Mouse (Mus musculus) kidney, adult 2 months (tissue): ENCODE measurements around the gene Ubac2. TPM values are rescaled to one million over a fixed set of nuclear protein-coding genes. Genes with fewer than 3 reads are reported as not detected.

Experiments
- DNase-seq: peaks from one replicate; pipeline ENCODE4 v3.0.0; 2021
- H3K27ac ChIP-seq: fragments of 200-500 bp; 2 replicates; pipeline ENCODE4 v1.5.1; 2012; ENCODE audit warnings: low read depth, low read length, control low read depth, inconsistent platforms; ENCODE audit not compliant: insufficient read depth
- H3K27me3 ChIP-seq: fragments of 200-500 bp; replicated peaks from 2 replicates; pipeline ENCODE4 v1.6.1; 2012; ENCODE audit warnings: mild to moderate bottlenecking, moderate library complexity, low read length, inconsistent platforms; ENCODE audit not compliant: control insufficient read depth, insufficient read depth
- H3K36me3 ChIP-seq: fragments of 200-500 bp; 2 replicates; pipeline ENCODE4 v1.6.1; 2012; ENCODE audit warnings: mild to moderate bottlenecking, moderate library complexity, low read length, inconsistent platforms; ENCODE audit not compliant: control insufficient read depth, insufficient read depth
- H3K4me1 ChIP-seq: fragments of 200-500 bp; 2 replicates; pipeline ENCODE4 v1.6.1; 2011; ENCODE audit warnings: low read length; ENCODE audit not compliant: control insufficient read depth, insufficient read depth
- H3K4me3 ChIP-seq: fragments of 200-500 bp; 2 replicates; pipeline ENCODE4 v1.5.1; 2011; ENCODE audit warnings: mild to moderate bottlenecking, low read depth, low read length, control low read depth; ENCODE audit not compliant: insufficient read depth
- CTCF ChIP-seq: fragments of 200-500 bp; conservative IDR thresholded peaks from 2 replicates; pipeline ENCODE4 v1.5.1; 2011; ENCODE audit warnings: low read depth, mild to moderate bottlenecking, control low read depth, low read length, moderate library complexity, mixed read lengths; ENCODE audit not compliant: insufficient read depth, insufficient read length
- POLR2A ChIP-seq: fragments of 200-500 bp; IDR thresholded peaks from one replicate; pipeline ENCODE4 v1.6.1; 2011; ENCODE audit warnings: low read depth, low read length, control low read depth
- WGBS: fragments of 180-500 bp; shearing (Covaris S2); methylation state at CpG from one replicate; pipeline ENCODE4 v1.1.7; 2018; 5-methylcytosine and 5-hydroxymethylcytosine counted together
- polyA plus RNA-seq: library from polyadenylated mRNA; depleted of rRNA; stranded (reverse); fragments of >200 nt; gene quantifications from 2 replicates; pipeline ENCODE4 v1.2.3, GENCODE M21; 2012

Gene Ubac2
- polyA plus RNA-seq, 1 experiment = 69.3 TPM

GRCm38 (mm10) chr14:122017958-122018357 lies 139.5 kb downstream of the Ubac2 start:
- Histone ChIP-seq H3K36me3 (no peaks in the 10 kb centered on the region), H3K4me1 (no peaks in the 10 kb centered on the region), H3K27me3 (no peaks in the 10 kb centered on the region), H3K27ac (no peak overlapping the region), H3K4me3 (no peak overlapping the region)
- no peak for DNase-seq
- TF ChIP-seq POLR2A = no peak
- TF ChIP-seq CTCF = no peak
- WGBS = 41% methylated on average over 2 of the region's 2 CpGs

- Histone ChIP-seq H3K27ac (no peak overlapping the region), H3K36me3 (no peaks in the 10 kb centered on the region; the same call in 1 of the 2 replicates), H3K4me3 (no peak overlapping the region), H3K27me3 (no peaks in the 10 kb centered on the region), H3K4me1 (no peaks in the 10 kb centered on the region)
- DNase-seq = no peak
- WGBS = 69% methylated on average over 2 of the region's 2 CpGs
- no peak for TF ChIP-seq CTCF
- no peak for TF ChIP-seq POLR2A
Measured at GRCm38 (mm10) chr14:122019389-122019788, 141.0 kb downstream of the Ubac2 start.

- Histone ChIP-seq H3K4me3 (no peak overlapping the region), H3K4me1 (no peaks in the 10 kb centered on the region), H3K27me3 (no peaks in the 10 kb centered on the region), H3K36me3 (no peaks in the 10 kb centered on the region; the same call in 1 of the 2 replicates), H3K27ac (no peak overlapping the region)
- no peak for DNase-seq
- 90% methylated on average over 6 of the region's 6 CpGs for WGBS
- TF ChIP-seq POLR2A (no peak), CTCF (no peak)
Measured at GRCm38 (mm10) chr14:122020567-122020966, 142.1 kb downstream of the Ubac2 start.

GRCm38 (mm10) chr14:122023054-122023453 lies 144.6 kb downstream of the Ubac2 start:
- Histone ChIP-seq H3K27me3 (no peaks in the 10 kb centered on the region), H3K27ac (no peak overlapping the region), H3K36me3 (no peaks in the 10 kb centered on the region; the same call in 1 of the 2 replicates), H3K4me3 (no peak overlapping the region), H3K4me1 (no peaks in the 10 kb centered on the region)
- no peak for DNase-seq
- TF ChIP-seq CTCF = no peak
- no peak for TF ChIP-seq POLR2A
- WGBS = 74% methylated on average over 1 of the region's 1 CpGs

GRCm38 (mm10) chr14:122023928-122024327 lies 145.5 kb downstream of the Ubac2 start:
- Histone ChIP-seq H3K27me3 (no peaks in the 10 kb centered on the region), H3K4me1 (no peaks in the 10 kb centered on the region), H3K27ac (no peak overlapping the region), H3K4me3 (no peak overlapping the region), H3K36me3 (no peaks in the 10 kb centered on the region; the same call in 1 of the 2 replicates)
- no peak for TF ChIP-seq POLR2A
- no peak for TF ChIP-seq CTCF
- no peak for DNase-seq

GRCm38 (mm10) chr14:122028926-122029745 lies 150.7 kb downstream of the Ubac2 start:
- no peak overlapping the region for H3K27ac ChIP-seq
- H3K27me3 ChIP-seq = no peaks in the 10 kb centered on the region
- DNase-seq = peak; percentile 57
- 73% methylated on average over 11 of the region's 11 CpGs for WGBS
- peaks cover 9% of the 10 kb centered on the region; the same call in 1 of the 2 replicates for H3K4me1 ChIP-seq
- no peak for TF ChIP-seq POLR2A
- no peak for TF ChIP-seq CTCF
- no peaks in the 10 kb centered on the region for H3K36me3 ChIP-seq
- no peak overlapping the region for H3K4me3 ChIP-seq

- Histone ChIP-seq H3K27ac (no peak overlapping the region), H3K27me3 (no peaks in the 10 kb centered on the region), H3K4me1 (peaks cover 9% of the 10 kb centered on the region; the same call in 1 of the 2 replicates), H3K36me3 (no peaks in the 10 kb centered on the region), H3K4me3 (no peak overlapping the region)
- peak; percentile 9 for DNase-seq
- 66% methylated on average over 4 of the region's 4 CpGs for WGBS
- TF ChIP-seq POLR2A (no peak), CTCF (no peak)
Measured at GRCm38 (mm10) chr14:122029851-122030250, 151.4 kb downstream of the Ubac2 start.
